ENCODE assay signal across 11 mouse cellular contexts in the genomic region with DNA sequence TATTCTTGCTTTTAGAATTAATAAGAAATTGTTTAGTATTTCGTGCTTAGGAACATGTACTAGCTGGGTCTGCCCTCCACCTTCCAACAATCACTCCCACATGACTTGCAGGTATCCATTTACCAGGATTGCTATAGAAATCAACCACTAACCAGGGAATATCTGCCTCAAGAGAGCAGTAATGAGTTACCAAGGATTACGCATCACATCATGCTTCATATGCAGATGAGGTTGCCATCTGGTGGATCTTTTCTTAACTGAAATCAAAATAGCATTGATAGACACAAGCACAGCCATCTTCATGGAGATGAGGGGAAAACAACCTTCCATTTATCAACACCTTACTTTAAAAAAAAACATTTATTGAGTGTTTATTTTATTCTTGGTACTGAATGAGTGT. TPM values are rescaled to one million over a fixed set of nuclear protein-coding genes. Genes with fewer than 3 reads are reported as not detected.
DNase-seq lines count a peak whose midpoint lies in the region; ATAC-seq and TF ChIP-seq lines count a peak whose summit lies in the region.
"Had no signal": no experiment of that assay in that cellular context is flagged by ENCODE, and none has a peak within 500 bp of the region (broad histone marks: within the 10 kb centered on the region; RNA-seq: fewer than 3 reads in every experiment).

No protein-coding gene starts in this region.

- H3K4me1 ChIP-seq in heart, adult 2 months (ENCODE audit: control insufficient read depth, insufficient read depth, low read length) = no peaks in the 10 kb centered on the region
- no peaks in the 10 kb centered on the region for H3K4me1 ChIP-seq in heart, embryonic 10.5 days
- H3K4me1 ChIP-seq in midbrain, embryonic 14.5 days (ENCODE audit: control insufficient read depth, insufficient read depth, low read length) = no peaks in the 10 kb centered on the region
- H3K4me1 ChIP-seq in midbrain, embryonic 15.5 days = no peaks in the 10 kb centered on the region
- no peaks in the 10 kb centered on the region for H3K4me1 ChIP-seq in forebrain, embryonic 16.5 days (replicated peaks; ENCODE audit: control insufficient read depth, insufficient read depth, low read length)
- H3K4me1 ChIP-seq: embryonic facial prominence, embryonic 13.5 days had no signal

- H3K27ac ChIP-seq in heart, adult 2 months = no peak overlapping the region
- H3K27ac ChIP-seq in heart, embryonic 10.5 days = no peak overlapping the region
- no peak overlapping the region for H3K27ac ChIP-seq in midbrain, embryonic 14.5 days (replicated peaks; ENCODE audit: low read depth, low read length)
- H3K27ac ChIP-seq in midbrain, embryonic 15.5 days = no peak overlapping the region
- no peak overlapping the region for H3K27ac ChIP-seq in forebrain, embryonic 16.5 days (ENCODE audit: low read length)
- H3K27ac ChIP-seq: embryonic facial prominence, embryonic 13.5 days had no signal

- H3K36me3 ChIP-seq in heart, adult 2 months (ENCODE audit: control insufficient read depth, insufficient read depth, low read length) = no peaks in the 10 kb centered on the region
- no peaks in the 10 kb centered on the region for H3K36me3 ChIP-seq in heart, embryonic 10.5 days
- no peaks in the 10 kb centered on the region for H3K36me3 ChIP-seq in midbrain, embryonic 14.5 days (ENCODE audit: control insufficient read depth, insufficient read depth, low read length)
- no peaks in the 10 kb centered on the region for H3K36me3 ChIP-seq in midbrain, embryonic 15.5 days (replicated peaks)
- H3K36me3 ChIP-seq in forebrain, embryonic 16.5 days (ENCODE audit: control insufficient read depth, insufficient read depth) = no peaks in the 10 kb centered on the region
- H3K36me3 ChIP-seq: embryonic facial prominence, embryonic 13.5 days had no signal

- 64% methylated on average over 2 of the region's 2 CpGs for WGBS in heart, adult 2 months
- 77% methylated on average over 2 of the region's 2 CpGs for WGBS in heart, embryonic 10.5 days
- 72% methylated on average over 2 of the region's 2 CpGs for WGBS in midbrain, embryonic 14.5 days
- 66% methylated on average over 2 of the region's 2 CpGs for WGBS in midbrain, embryonic 15.5 days
- 62% methylated on average over 2 of the region's 2 CpGs for WGBS in forebrain, embryonic 16.5 days

- TF ChIP-seq POLR2A in heart, adult 2 months (IDR thresholded peaks at IDR 0.05; ENCODE audit: insufficient read depth, low read depth, low read length) = no peak

- TF ChIP-seq CTCF in heart, adult 2 months (IDR thresholded peaks at IDR 0.05) = peak; percentile 35

- no peak for DNase-seq in heart, adult 2 months
- no peak for DNase-seq in heart, embryonic 10.5 days (ENCODE audit: low spot score)
- DNase-seq in layer of hippocampus, adult 11-12 months (ENCODE audit: low spot score) = peak; percentile 5
- DNase-seq in layer of hippocampus, postnatal 10 days (ENCODE audit: low spot score in 2 of 2) = no peak
- peak; percentile 61 for DNase-seq in midbrain, embryonic 14.5 days
- DNase-seq: cerebellum, adult 11-12 months; gastrocnemius, postnatal 10 days had no signal

- H3K4me3 ChIP-seq in heart, adult 2 months = no peak overlapping the region
- H3K4me3 ChIP-seq in heart, embryonic 10.5 days = no peak overlapping the region
- no peak overlapping the region for H3K4me3 ChIP-seq in midbrain, embryonic 14.5 days (replicated peaks; ENCODE audit: low read depth, low read length)
- no peak overlapping the region for H3K4me3 ChIP-seq in midbrain, embryonic 15.5 days
- no peak overlapping the region for H3K4me3 ChIP-seq in forebrain, embryonic 16.5 days (replicated peaks; ENCODE audit: low read length)
- H3K4me3 ChIP-seq: embryonic facial prominence, embryonic 13.5 days had no signal

- H3K9ac ChIP-seq in heart, adult 2 months (ENCODE audit: low read depth, low read length) = no peak overlapping the region
- H3K9ac ChIP-seq in midbrain, embryonic 14.5 days (replicated peaks; ENCODE audit: low read length) = no peak overlapping the region
- no peak overlapping the region for H3K9ac ChIP-seq in midbrain, embryonic 15.5 days
- no peak overlapping the region for H3K9ac ChIP-seq in forebrain, embryonic 16.5 days (replicated peaks; ENCODE audit: low read depth, low read length)
- H3K9ac ChIP-seq: embryonic facial prominence, embryonic 13.5 days had no signal

- intact Hi-C loops in heart, adult 2 months (cut with DNase I) = no loop called here

- H3K4me2 ChIP-seq in midbrain, embryonic 14.5 days (ENCODE audit: low read length) = no peak overlapping the region
- H3K4me2 ChIP-seq in midbrain, embryonic 15.5 days = no peak overlapping the region
- H3K4me2 ChIP-seq in forebrain, embryonic 16.5 days (ENCODE audit: low read length) = no peak overlapping the region
- H3K4me2 ChIP-seq: embryonic facial prominence, embryonic 13.5 days had no signal

- H3K79me2 ChIP-seq in heart, adult 2 months (replicated peaks; ENCODE audit: control insufficient read depth, insufficient read depth, low read length) = no peaks in the 10 kb centered on the region

- no peak for ATAC-seq in midbrain, embryonic 14.5 days (ENCODE audit: low FRiP score, low TSS enrichment)
- ATAC-seq in midbrain, embryonic 15.5 days (replicated peaks) = no peak
- ATAC-seq in forebrain, embryonic 16.5 days = peak; percentile 54
- no peak for ATAC-seq in erythroblast, adult 5-6 weeks (replicated peaks; ENCODE audit: low FRiP score, poor library complexity, severe bottlenecking)

- no peak for TF ChIP-seq EP300 in heart, adult 2 months (IDR thresholded peaks at IDR 0.05; ENCODE audit: insufficient read depth, low read depth, low read length)

- H3K9me3 ChIP-seq in heart, embryonic 10.5 days = no peaks in the 10 kb centered on the region
- no peaks in the 10 kb centered on the region for H3K9me3 ChIP-seq in midbrain, embryonic 14.5 days (ENCODE audit: control insufficient read depth, low read length)
- no peaks in the 10 kb centered on the region for H3K9me3 ChIP-seq in midbrain, embryonic 15.5 days
- H3K9me3 ChIP-seq in forebrain, embryonic 16.5 days (ENCODE audit: control insufficient read depth, low read length) = no peaks in the 10 kb centered on the region
- H3K9me3 ChIP-seq: embryonic facial prominence, embryonic 13.5 days had no signal

- no peaks in the 10 kb centered on the region for H3K27me3 ChIP-seq in heart, adult 2 months (ENCODE audit: control insufficient read depth, insufficient read depth, low read length)
- H3K27me3 ChIP-seq in heart, embryonic 10.5 days (ENCODE audit: insufficient read depth, poor library complexity, severe bottlenecking) = no peaks in the 10 kb centered on the region
- no peaks in the 10 kb centered on the region for H3K27me3 ChIP-seq in midbrain, embryonic 14.5 days (ENCODE audit: control insufficient read depth, insufficient read depth, low read length)
- no peaks in the 10 kb centered on the region for H3K27me3 ChIP-seq in midbrain, embryonic 15.5 days (replicated peaks)
- no peaks in the 10 kb centered on the region for H3K27me3 ChIP-seq in forebrain, embryonic 16.5 days (replicated peaks; ENCODE audit: control insufficient read depth, insufficient read depth, low read length)
- H3K27me3 ChIP-seq: embryonic facial prominence, embryonic 13.5 days had no signal

RNA-seq across cellular contexts. Expression of gene Alg13, which starts 16.1 kb away (rescaled TPM):
- total RNA-seq in heart, adult 2 months (2021) = 1 to 10 TPM; 5.8 TPM
- 2.7 and 3.6 TPM in 2 replicates for polyA plus RNA-seq in heart, adult 2 months (2012; rRNA removed)
- polyA plus RNA-seq in heart, embryonic 10.5 days (2016; fragmentation: Nextera tagmentation; extraction: Ambion mirVana) = 14.9 and 21.5 TPM in 2 replicates
- total RNA-seq in layer of hippocampus, postnatal 10 days (2021) = 10 to 100 TPM; 14.9 to 23.3 TPM
- polyA plus RNA-seq in midbrain, embryonic 14.5 days (2014; fragmentation: Nextera tagmentation; extraction: Ambion mirVana) = 11.1 and 11.9 TPM in 2 replicates
- 10.2 and 12.1 TPM in 2 replicates for polyA plus RNA-seq in midbrain, embryonic 15.5 days (2015; fragmentation: Nextera tagmentation; extraction: Ambion mirVana)
- polyA plus RNA-seq in forebrain, embryonic 16.5 days (2015; fragmentation: Nextera tagmentation; extraction: Ambion mirVana) = 14.6 and 15.4 TPM in 2 replicates
- 10.0 and 10.6 TPM in 2 replicates for total RNA-seq in erythroblast, adult 5-6 weeks (2015; ENCODE audit: low replicate concordance)
- 1.1 and 2.6 TPM in 2 replicates for total RNA-seq in erythroblast, adult 5-6 weeks (2017; ENCODE audit: low replicate concordance)

Comparison
In these comparisons a context has a peak if more than half of its experiments do, and no peak if none do; other contexts are left out.
1. DNase-seq: peak in layer of hippocampus, adult 11-12 months (single experiment) and midbrain, embryonic 14.5 days (single experiment); none in heart, adult 2 months (0 of 2), heart, embryonic 10.5 days (single experiment) and layer of hippocampus, postnatal 10 days (0 of 2).